Mouse (Mus musculus) urinary bladder, postnatal 36 days (tissue): ENCODE results near the gene Slc3a2.
A peak's percentile ranks its signal among the peaks of the same experiment; 100 is the strongest.
"Not testable (repeated sequence)": the region's sequence is repeated elsewhere in the genome, so short reads cannot be mapped to it uniquely, and the experiment has no call there.

Experiments used
- DNase-seq, 2 experiments: peaks; one replicate each; pipeline ENCODE4 v3.0.0; 2022; ENCODE audit warnings: low spot score in 2 of 2, mixed read lengths in 1 of 2

The Slc3a2 gene

GRCm38 (mm10) chr19:8727495-8728114, 4.4 kb upstream of the Slc3a2 start:
- DNase-seq = no peak

- DNase-seq = no peak
Measured at GRCm38 (mm10) chr19:8726609-8727390, 3.6 kb upstream of the Slc3a2 start.

- no peak for DNase-seq
Measured at GRCm38 (mm10) chr19:8725081-8725613, 2.0 kb upstream of the Slc3a2 start.

GRCm38 (mm10) chr19:8724392-8724791, 1.2 kb upstream of the Slc3a2 start:
- DNase-seq = no peak

GRCm38 (mm10) chr19:8723574-8724346, 591 bp upstream of the Slc3a2 start:
- no peak for DNase-seq

- no peak for DNase-seq
Measured at GRCm38 (mm10) chr19:8722559-8722906, 636 bp downstream of the Slc3a2 start.

- DNase-seq = no peak
Measured at GRCm38 (mm10) chr19:8722021-8722420, 1.1 kb downstream of the Slc3a2 start.

- no peak for DNase-seq
Measured at GRCm38 (mm10) chr19:8721378-8721777, 1.8 kb downstream of the Slc3a2 start.

GRCm38 (mm10) chr19:8719037-8719436, 4.1 kb downstream of the Slc3a2 start:
- DNase-seq = not testable (repeated sequence)

- peak; percentile 25 to 34 for DNase-seq
Measured at GRCm38 (mm10) chr19:8718357-8718756, 4.8 kb downstream of the Slc3a2 start.

GRCm38 (mm10) chr19:8716767-8717475, 6.2 kb downstream of the Slc3a2 start:
- DNase-seq = no peak

GRCm38 (mm10) chr19:8715868-8716766, 7.1 kb downstream of the Slc3a2 start:
- no peak for DNase-seq

- DNase-seq = no peak
Measured at GRCm38 (mm10) chr19:8714653-8715481, 8.3 kb downstream of the Slc3a2 start.

GRCm38 (mm10) chr19:8713997-8714652, 9.0 kb downstream of the Slc3a2 start:
- DNase-seq = no peak

GRCm38 (mm10) chr19:8713306-8713996, 9.7 kb downstream of the Slc3a2 start:
- DNase-seq = peak; percentile 92 to 93

GRCm38 (mm10) chr19:8712870-8713305, 10.3 kb downstream of the Slc3a2 start:
- peak; percentile 69 to 79 for DNase-seq

- no peak for DNase-seq
Measured at GRCm38 (mm10) chr19:8711949-8712869, 11.0 kb downstream of the Slc3a2 start.
